30 mouse cellular contexts compared by ENCODE assay signal in genomic region chr7:109176688-109177087, GRCm38 (mm10). TPM values are rescaled to one million over a fixed set of nuclear protein-coding genes. Genes with fewer than 3 reads are reported as not detected.
DNase-seq lines count a peak whose midpoint lies in the region; ATAC-seq lines count a peak whose summit lies in the region.
"Had no signal": no experiment of that assay in that cellular context is flagged by ENCODE, and none has a peak within 500 bp of the region (broad histone marks: within the 10 kb centered on the region; RNA-seq: fewer than 3 reads in every experiment).

No protein-coding gene starts in this region.

- peak; percentile 52 for DNase-seq in layer of hippocampus, adult 9-11 months
- DNase-seq in layer of hippocampus, adult 9-10 months (ENCODE audit: low spot score) = no peak
- no peak for DNase-seq in forebrain, embryonic 10.5 days (ENCODE audit: extremely low spot score, low spot score)
- no peak for DNase-seq in left cerebral cortex, postnatal 4 days
- DNase-seq: adrenal gland, postnatal 25 days; cerebellum, adult 2 months; cerebellum, postnatal 14 days; gastrocnemius, postnatal 14 days; heart, adult 11 months; heart, postnatal 36 days; kidney, adult 9 months; kidney, postnatal 14 days; layer of hippocampus, postnatal 36 days; liver; lung, adult 2 months; lung, postnatal 10 days; right cerebral cortex, adult 18-20 months; spleen, adult 18-20 months; thymus, postnatal 25 days had no signal

- WGBS in forebrain, embryonic 10.5 days = 33% methylated on average over 3 of the region's 3 CpGs
- WGBS in forebrain, embryonic 15.5 days = under 1% methylated on average over 3 of the region's 3 CpGs
- 38% methylated on average over 3 of the region's 3 CpGs for WGBS in midbrain, embryonic 16.5 days
- 68% methylated on average over 3 of the region's 3 CpGs for WGBS in intestine, embryonic 15.5 days
- WGBS in kidney, embryonic 14.5 days = 69% methylated on average over 3 of the region's 3 CpGs

- H3K36me3 ChIP-seq in forebrain, embryonic 10.5 days (replicated peaks) = no peaks in the 10 kb centered on the region
- H3K36me3 ChIP-seq in forebrain, embryonic 15.5 days = no peaks in the 10 kb centered on the region
- no peaks in the 10 kb centered on the region for H3K36me3 ChIP-seq in midbrain, embryonic 16.5 days (ENCODE audit: control insufficient read depth, insufficient read depth, low read length)
- no peaks in the 10 kb centered on the region for H3K36me3 ChIP-seq in intestine, embryonic 15.5 days
- H3K36me3 ChIP-seq in kidney, embryonic 14.5 days (ENCODE audit: control insufficient read depth, insufficient read depth, low read length) = no peaks in the 10 kb centered on the region
- H3K36me3 ChIP-seq: neural tube, embryonic 12.5 days had no signal

- H3K27ac ChIP-seq in forebrain, embryonic 10.5 days = peak overlapping the region; percentile 16; the same call in 1 of the 2 replicates
- H3K27ac ChIP-seq in forebrain, embryonic 15.5 days (replicated peaks) = peak overlapping the region; percentile 91
- H3K27ac ChIP-seq in midbrain, embryonic 16.5 days (ENCODE audit: low read length) = peak overlapping the region; percentile 88
- no peak overlapping the region for H3K27ac ChIP-seq in intestine, embryonic 15.5 days
- H3K27ac ChIP-seq in kidney, embryonic 14.5 days (ENCODE audit: low read depth, low read length) = no peak overlapping the region
- H3K27ac ChIP-seq: hindbrain, embryonic 14.5 days; liver, embryonic 14.5 days; neural tube, embryonic 12.5 days had no signal

- peaks cover 64% of the 10 kb centered on the region for H3K4me1 ChIP-seq in forebrain, embryonic 10.5 days
- H3K4me1 ChIP-seq in forebrain, embryonic 15.5 days = peaks cover 55% of the 10 kb centered on the region
- H3K4me1 ChIP-seq in midbrain, embryonic 16.5 days (ENCODE audit: control insufficient read depth, insufficient read depth, low read length) = peaks cover 28% of the 10 kb centered on the region
- 0 out of 2 replicates have a peak, but pooled peaks cover 13% of the 10 kb centered on the region for H3K4me1 ChIP-seq in intestine, embryonic 15.5 days (replicated peaks)
- 0 out of 2 replicates have a peak, but pooled peaks cover 7% of the 10 kb centered on the region for H3K4me1 ChIP-seq in kidney, embryonic 14.5 days (ENCODE audit: control insufficient read depth, insufficient read depth, low read length)

- intact Hi-C loops in left cerebral cortex, postnatal 4 days (cut with DNase I) = no loop called here

- H3K4me3 ChIP-seq in forebrain, embryonic 10.5 days = no peak overlapping the region; the same call in 1 of the 2 replicates
- H3K4me3 ChIP-seq in forebrain, embryonic 15.5 days = no peak overlapping the region
- H3K4me3 ChIP-seq in midbrain, embryonic 16.5 days (ENCODE audit: low read depth, low read length) = no peak overlapping the region
- H3K4me3 ChIP-seq in intestine, embryonic 15.5 days (replicated peaks) = no peak overlapping the region
- no peak overlapping the region for H3K4me3 ChIP-seq in kidney, embryonic 14.5 days (ENCODE audit: low read length)
- H3K4me3 ChIP-seq: erythroblast, embryonic 14.5 days; myocyte; neural tube, embryonic 12.5 days had no signal

- H3K27me3 ChIP-seq in forebrain, embryonic 10.5 days (ENCODE audit: poor library complexity, severe bottlenecking) = peaks cover 100% of the 10 kb centered on the region
- peaks cover 29% of the 10 kb centered on the region for H3K27me3 ChIP-seq in forebrain, embryonic 15.5 days
- no peaks in the 10 kb centered on the region for H3K27me3 ChIP-seq in midbrain, embryonic 16.5 days (ENCODE audit: control insufficient read depth, insufficient read depth, low read depth, low read length)
- H3K27me3 ChIP-seq in intestine, embryonic 15.5 days (replicated peaks) = peaks cover 32% of the 10 kb centered on the region
- peaks cover 35% of the 10 kb centered on the region for H3K27me3 ChIP-seq in kidney, embryonic 14.5 days (ENCODE audit: control insufficient read depth, insufficient read depth, low read length)

- ATAC-seq in forebrain, embryonic 15.5 days (replicated peaks) = peak; percentile 54
- no peak for ATAC-seq in midbrain, embryonic 16.5 days
- ATAC-seq in intestine, embryonic 15.5 days = no peak
- no peak for ATAC-seq in kidney, embryonic 14.5 days (ENCODE audit: low FRiP score, low TSS enrichment)

- no peak overlapping the region for H3K9ac ChIP-seq in forebrain, embryonic 15.5 days (replicated peaks)
- H3K9ac ChIP-seq in midbrain, embryonic 16.5 days (ENCODE audit: low read depth, low read length) = no peak overlapping the region
- H3K9ac ChIP-seq in intestine, embryonic 15.5 days = no peak overlapping the region
- H3K9ac ChIP-seq in kidney, embryonic 14.5 days (ENCODE audit: low read depth, low read length) = no peak overlapping the region
- H3K9ac ChIP-seq: hindbrain, embryonic 14.5 days; liver, embryonic 14.5 days; neural tube, embryonic 12.5 days had no signal

- H3K4me2 ChIP-seq in forebrain, embryonic 15.5 days (replicated peaks) = no peak overlapping the region
- H3K4me2 ChIP-seq in midbrain, embryonic 16.5 days (ENCODE audit: low read length) = no peak overlapping the region
- H3K4me2 ChIP-seq in intestine, embryonic 15.5 days (replicated peaks) = no peak overlapping the region
- no peak overlapping the region for H3K4me2 ChIP-seq in kidney, embryonic 14.5 days (replicated peaks; ENCODE audit: low read depth, low read length)
- H3K4me2 ChIP-seq: heart, embryonic 11.5 days had no signal

- H3K9me3 ChIP-seq in forebrain, embryonic 10.5 days = no peaks in the 10 kb centered on the region
- H3K9me3 ChIP-seq in forebrain, embryonic 15.5 days = no peaks in the 10 kb centered on the region
- H3K9me3 ChIP-seq in midbrain, embryonic 16.5 days (replicated peaks; ENCODE audit: control insufficient read depth, low read length, poor library complexity, severe bottlenecking) = no peaks in the 10 kb centered on the region
- H3K9me3 ChIP-seq in intestine, embryonic 15.5 days = no peaks in the 10 kb centered on the region
- H3K9me3 ChIP-seq in kidney, embryonic 14.5 days (ENCODE audit: control insufficient read depth, low read length) = no peaks in the 10 kb centered on the region
- H3K9me3 ChIP-seq: neural tube, embryonic 12.5 days had no signal

RNA-seq across cellular contexts. Expression of gene Lmo1, which starts 1.7 kb away (rescaled TPM):
- polyA plus RNA-seq in forebrain, embryonic 10.5 days (2016; fragmentation: Nextera tagmentation; extraction: Ambion mirVana) = 21.9 and 29.6 TPM in 2 replicates
- 102 and 134 TPM in 2 replicates for polyA plus RNA-seq in forebrain, embryonic 15.5 days (2015; fragmentation: Nextera tagmentation; extraction: Ambion mirVana)
- polyA plus RNA-seq in midbrain, embryonic 16.5 days (2015; fragmentation: Nextera tagmentation; extraction: Ambion mirVana) = 101 and 126 TPM in 2 replicates
- 10 to 100 TPM; 46.0 to 48.5 TPM for total RNA-seq in left cerebral cortex, postnatal 4 days (2021)
- polyA plus RNA-seq in intestine, embryonic 15.5 days (2015; fragmentation: Nextera tagmentation; extraction: Ambion mirVana) = 3.5 and 3.8 TPM in 2 replicates
- 7.2 and 7.9 TPM in 2 replicates for polyA plus RNA-seq in kidney, embryonic 14.5 days (2014; fragmentation: Nextera tagmentation; extraction: Ambion mirVana)
- total RNA-seq: MEL had no signal
- polyA plus RNA-seq: erythroblast, embryonic 14.5 days had no signal

Comparison
In these comparisons a context has a peak if more than half of its experiments do, and no peak if none do; other contexts are left out.
1. H3K27ac ChIP-seq: peak in forebrain, embryonic 10.5 days (single experiment), forebrain, embryonic 15.5 days (single experiment) and midbrain, embryonic 16.5 days (single experiment); none in intestine, embryonic 15.5 days (single experiment) and kidney, embryonic 14.5 days (single experiment).